Mouse (Mus musculus) right cerebral cortex, postnatal 25 days (tissue): Measurements from ENCODE around the gene Steap1.

Experiments used
- DNase-seq: peaks from one replicate; pipeline ENCODE4 v3.0.0; 2022

The Steap1 gene

DNA sequence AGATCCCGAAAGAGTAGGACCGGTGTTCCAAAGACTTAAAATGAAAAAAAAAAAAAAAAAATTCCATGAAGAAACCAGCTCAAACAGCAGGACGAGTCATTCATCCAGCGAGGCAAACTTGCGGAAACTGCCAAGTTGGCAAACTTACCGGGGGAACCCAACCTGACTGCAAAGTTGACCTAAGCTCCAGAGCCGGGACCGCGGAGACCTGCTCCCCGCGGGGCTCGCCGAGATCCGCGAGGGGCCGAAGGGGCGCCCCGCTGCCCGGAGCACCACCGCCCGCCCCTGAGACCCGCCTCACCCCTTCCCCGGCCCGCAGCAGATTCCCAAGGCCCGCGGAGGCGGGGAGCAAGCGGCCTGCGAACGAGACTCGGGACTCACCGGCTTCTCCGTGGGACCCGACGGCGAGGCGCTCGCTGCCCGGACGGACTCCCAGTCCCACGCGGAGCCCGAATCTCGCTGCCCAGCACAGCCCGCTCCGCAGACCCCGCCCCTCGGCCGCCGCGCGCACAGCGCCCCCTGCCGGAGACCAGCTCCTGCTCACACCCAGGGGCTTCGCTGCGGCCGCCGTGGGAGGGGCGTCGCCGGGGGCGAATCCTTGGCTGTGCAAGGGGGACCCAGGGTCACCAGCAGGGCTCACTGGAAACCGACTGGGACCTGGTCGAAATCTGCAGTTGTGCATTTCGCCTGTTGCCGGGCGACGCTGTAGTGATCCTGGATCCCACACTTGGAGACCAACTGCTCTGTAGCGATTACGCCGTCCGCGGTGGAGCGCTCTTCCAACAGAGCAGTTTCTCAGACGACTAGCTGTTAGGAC is at the start of gene Steap1:
TSS of gene Steap1 (minus strand) at position 461 of the 817 bp plus-strand sequence.
- DNase-seq = peak; percentile 78

- DNase-seq = no peak
These were observed 38.0 kb upstream of the Steap1 start for GRCm38 (mm10) chr5:5787106-5787505.

DNA sequence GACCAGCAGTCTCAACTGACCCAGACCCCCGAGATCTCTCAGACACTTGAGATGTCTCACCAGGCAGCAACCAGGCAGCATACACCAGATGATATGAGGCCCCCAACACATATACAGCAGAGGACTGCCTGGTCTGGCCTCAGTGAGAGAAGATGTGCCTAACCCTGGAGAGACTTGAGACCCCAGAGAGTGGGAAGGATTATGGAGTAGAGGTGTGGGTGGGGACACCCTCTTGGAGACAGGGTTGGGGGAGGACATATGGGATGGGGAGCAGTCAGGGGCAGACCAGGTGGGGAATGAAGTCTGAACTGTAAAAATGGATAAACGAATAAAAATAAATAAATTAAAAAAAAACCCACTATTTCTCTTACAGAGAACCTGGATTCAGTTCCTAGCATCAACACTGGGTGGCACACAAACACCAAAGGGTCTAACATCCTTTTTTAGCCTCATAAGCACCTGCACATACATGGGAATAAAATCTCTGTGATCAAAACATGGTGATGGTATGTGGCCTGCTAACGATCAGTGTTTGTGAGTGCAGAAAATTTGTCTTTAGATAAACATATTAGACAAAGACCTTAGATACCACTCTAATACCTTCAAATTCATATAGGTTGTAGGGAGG is 7.4 kb upstream of the Steap1 start:
- DNase-seq = no peak

- DNase-seq = peak; percentile 51
These were observed 5.9 kb upstream of the Steap1 start for GRCm38 (mm10) chr5:5755039-5755438.

DNA sequence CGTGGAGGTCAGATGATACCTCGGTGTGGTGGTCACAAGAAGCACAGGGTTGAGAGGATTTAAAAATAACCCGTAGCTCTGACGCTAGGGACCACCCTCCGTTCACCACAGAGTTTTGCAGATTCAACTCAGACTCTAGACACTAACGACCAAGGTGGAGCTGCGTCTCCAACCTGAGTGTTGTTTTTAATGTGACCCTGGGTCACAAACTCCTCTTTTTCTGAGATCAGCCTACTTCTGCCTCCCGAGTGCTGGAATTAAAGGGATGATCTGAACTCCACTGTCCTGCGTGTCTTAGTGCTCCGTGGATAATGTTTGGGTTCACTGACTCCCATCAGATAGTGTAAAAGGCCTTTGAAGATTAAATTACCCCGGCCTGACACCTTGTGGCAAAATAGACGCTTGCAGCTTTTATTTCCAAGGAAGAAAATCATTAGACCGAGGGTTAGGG is 671 bp upstream of the Steap1 start:
- peak; percentile 24 for DNase-seq

DNA sequence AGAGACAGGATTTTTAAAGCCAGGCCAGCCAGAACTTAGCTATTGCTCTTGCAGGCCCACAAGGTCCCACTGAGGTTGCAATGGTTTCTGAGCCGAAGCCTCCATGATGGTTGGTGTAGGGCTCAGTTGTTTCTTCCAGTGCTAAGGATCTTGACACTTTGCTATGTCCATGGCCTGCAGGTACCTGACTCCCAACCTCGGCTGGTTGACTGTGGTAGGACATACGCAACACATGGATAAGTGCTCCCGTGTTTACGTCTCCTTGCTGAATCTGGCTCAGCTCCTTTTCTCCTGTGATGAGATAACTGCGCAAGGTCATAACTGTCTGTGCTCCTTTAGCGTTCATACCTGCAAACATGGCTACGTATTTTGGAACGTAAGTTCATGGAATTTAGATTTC is 14.7 kb downstream of the Steap1 start:
- no peak for DNase-seq

DNA sequence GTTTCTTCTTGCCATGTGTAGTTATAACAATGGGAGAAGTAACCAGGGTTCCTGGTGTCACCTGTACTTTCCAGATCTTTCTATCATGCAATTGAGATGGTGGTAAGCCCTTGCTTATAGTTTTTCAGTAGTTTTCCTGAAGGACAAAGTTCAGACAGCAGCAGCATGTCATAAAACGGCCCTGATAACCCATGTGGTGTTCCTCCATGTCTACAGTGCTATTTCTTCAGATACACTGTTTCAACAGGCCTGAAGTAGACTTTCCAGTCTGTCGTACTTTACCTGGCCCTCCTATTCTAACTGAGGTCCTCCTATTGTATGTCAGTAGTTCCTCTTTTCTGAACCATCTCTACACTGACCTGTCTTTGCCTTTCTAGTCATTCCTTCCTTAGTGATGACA is 16.3 kb downstream of the Steap1 start:
- DNase-seq = no peak

DNA sequence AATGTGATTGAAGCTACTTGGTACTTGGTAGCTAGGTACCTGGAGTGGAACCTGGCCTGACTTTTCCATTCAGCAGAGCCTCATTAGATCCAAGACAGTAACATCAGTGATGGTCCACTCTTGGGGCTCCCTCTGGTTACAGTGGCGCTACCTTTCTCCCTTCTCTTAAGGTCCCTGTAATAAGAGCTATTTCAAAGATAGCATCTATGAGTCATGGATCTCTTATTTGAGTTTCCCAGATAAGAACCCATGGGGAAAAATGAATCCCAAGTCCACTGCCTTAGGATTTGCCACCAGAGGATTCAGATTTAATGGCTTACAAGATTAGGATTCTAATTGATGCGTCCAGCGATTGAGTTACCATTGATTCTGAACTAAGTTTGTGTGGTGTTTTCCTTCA is 16.9 kb downstream of the Steap1 start:
- no peak for DNase-seq

GRCm38 (mm10) chr5:5729904-5730303 is 19.2 kb downstream of the Steap1 start:
- no peak for DNase-seq

DNA sequence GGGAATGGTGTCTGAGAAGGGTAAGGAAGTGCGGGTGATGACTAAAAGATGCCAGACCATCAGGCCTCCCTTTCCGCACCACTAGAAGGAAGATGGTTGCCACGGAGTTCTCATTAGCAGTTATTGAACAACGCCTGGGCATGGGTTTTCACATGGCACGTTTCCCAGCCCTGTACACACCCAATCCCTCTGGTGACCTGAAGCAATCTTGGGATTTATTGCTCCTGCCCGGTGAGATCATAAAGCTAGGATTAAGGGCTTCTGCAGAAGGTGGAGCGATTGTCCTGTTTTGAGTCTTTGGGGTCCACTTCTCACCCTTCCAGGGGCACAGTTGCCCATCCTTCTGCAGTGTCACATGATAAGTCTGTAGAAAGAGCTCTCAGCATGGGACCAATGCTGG is 26.9 kb downstream of the Steap1 start:
- DNase-seq = no peak

GRCm38 (mm10) chr5:5711032-5711431 is 38.1 kb downstream of the Steap1 start:
- DNase-seq = no peak

GRCm38 (mm10) chr5:5707341-5708278 is 41.5 kb downstream of the Steap1 start:
- DNase-seq = no peak

GRCm38 (mm10) chr5:5705019-5705418 is 44.1 kb downstream of the Steap1 start:
- DNase-seq = no peak

- no peak for DNase-seq
These were observed 48.7 kb downstream of the Steap1 start for GRCm38 (mm10) chr5:5700386-5700785.

GRCm38 (mm10) chr5:5698830-5699229 is 50.3 kb downstream of the Steap1 start:
- no peak for DNase-seq

GRCm38 (mm10) chr5:5695401-5695942 is 53.7 kb downstream of the Steap1 start:
- no peak for DNase-seq

GRCm38 (mm10) chr5:5693956-5694653 is 55.0 kb downstream of the Steap1 start, which contains the start of gene Steap2:
Gene Steap2 (minus strand): TSS chr5:5694578.
- peak; percentile 50 for DNase-seq

- DNase-seq = peak; percentile 7
These were observed 55.6 kb downstream of the Steap1 start for GRCm38 (mm10) chr5:5693541-5693955.

DNA sequence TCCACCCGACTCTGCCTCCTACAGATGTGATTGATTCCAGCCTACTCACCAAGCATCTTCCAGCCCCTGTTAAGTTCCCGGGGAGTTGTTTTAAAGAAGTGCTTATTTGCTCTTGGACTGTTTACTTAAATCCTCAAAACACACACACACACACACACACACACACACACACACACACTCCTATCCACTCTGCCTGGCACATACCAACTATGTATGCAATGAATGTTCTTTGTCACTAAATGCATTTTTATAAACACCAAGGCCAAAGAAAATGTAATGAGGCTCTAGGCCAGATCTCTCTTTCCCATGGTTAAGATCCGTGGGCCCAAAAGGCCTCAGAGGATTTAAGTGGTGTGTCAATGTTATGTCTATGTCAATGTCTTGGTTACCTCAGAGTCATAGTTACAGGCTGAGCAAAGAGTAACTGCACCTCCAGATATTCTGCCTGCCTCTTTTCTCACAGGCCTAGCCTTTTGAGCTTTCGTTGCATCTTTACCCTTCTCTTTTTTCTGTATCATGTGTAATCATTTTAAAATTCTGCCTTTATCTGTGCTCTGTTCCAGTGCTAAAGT is 56.9 kb downstream of the Steap1 start:
- no peak for DNase-seq

DNA sequence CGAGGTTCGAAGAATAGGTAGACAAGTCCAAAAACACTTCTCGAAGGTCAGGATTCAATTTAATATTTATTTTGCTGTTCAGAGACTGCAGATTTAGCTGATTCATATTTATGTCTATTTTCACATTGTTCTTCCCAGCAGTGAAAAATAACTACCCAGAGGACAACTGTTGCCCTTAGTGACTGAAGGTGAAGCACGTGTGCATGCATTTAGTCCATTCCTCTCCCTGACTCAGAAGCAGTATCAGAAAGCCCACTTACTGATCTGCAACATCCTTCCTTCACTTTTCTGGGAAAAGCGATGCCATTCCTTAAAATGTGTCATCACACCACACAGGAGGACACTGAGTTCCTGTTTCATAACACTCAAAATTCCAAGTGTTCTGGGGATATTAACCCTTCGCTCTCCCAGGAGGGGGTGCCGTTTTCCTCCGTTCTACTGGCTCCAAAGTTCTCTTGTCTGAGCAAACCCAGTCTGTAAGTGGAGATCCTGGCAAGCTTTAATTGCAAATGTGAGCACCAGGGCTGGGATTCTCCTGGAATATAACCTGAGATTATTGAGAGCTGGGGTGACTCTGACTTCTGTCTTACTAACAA is 60.1 kb downstream of the Steap1 start:
- no peak for DNase-seq

- no peak for DNase-seq
These were observed 60.9 kb downstream of the Steap1 start for GRCm38 (mm10) chr5:5688228-5688627.
